In the genomic region with DNA sequence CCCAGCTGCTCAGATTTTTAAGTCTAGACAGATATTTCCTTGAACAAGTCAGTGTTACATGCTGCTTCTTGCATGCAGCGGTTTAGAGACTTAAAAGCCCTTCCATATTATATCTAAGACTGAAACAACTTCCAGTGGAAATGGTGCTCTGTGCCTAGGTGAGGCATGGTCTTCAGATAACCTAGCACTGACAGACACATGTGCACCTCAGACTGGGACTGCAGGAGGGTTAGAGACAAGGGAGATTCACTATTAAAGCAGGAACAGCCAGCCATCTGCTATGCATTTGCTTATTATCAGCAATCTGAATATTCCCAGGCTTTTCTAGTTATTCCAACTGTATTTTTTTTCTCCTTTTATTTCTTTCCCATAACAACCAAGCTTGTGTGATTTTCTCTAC, we compare ENCODE assay signal across 17 mouse cellular contexts.
A peak's percentile ranks its signal among the peaks of the same experiment; 100 is the strongest.
DNase-seq lines count a peak whose midpoint lies in the region; ATAC-seq lines count a peak whose summit lies in the region.
"Had no signal": no experiment of that assay in that cellular context is flagged by ENCODE, and none has a peak within 500 bp of the region (broad histone marks: within the 10 kb centered on the region; RNA-seq: fewer than 3 reads in every experiment).

No protein-coding gene starts in this region.

- no peaks in the 10 kb centered on the region for H3K9me3 ChIP-seq in neural tube, embryonic 11.5 days (ENCODE audit: control insufficient read depth, low read length)
- no peaks in the 10 kb centered on the region for H3K9me3 ChIP-seq in hindbrain, embryonic 13.5 days
- no peaks in the 10 kb centered on the region for H3K9me3 ChIP-seq in midbrain, embryonic 14.5 days (ENCODE audit: control insufficient read depth, low read length)
- H3K9me3 ChIP-seq: embryonic facial prominence, embryonic 13.5 days; limb, embryonic 15.5 days; stomach, embryonic 15.5 days had no signal

- no peak overlapping the region for H3K4me2 ChIP-seq in neural tube, embryonic 11.5 days (ENCODE audit: low read depth)
- H3K4me2 ChIP-seq in hindbrain, embryonic 13.5 days, result no peak overlapping the region
- H3K4me2 ChIP-seq in midbrain, embryonic 14.5 days (ENCODE audit: low read length), result no peak overlapping the region
- H3K4me2 ChIP-seq: embryonic facial prominence, embryonic 13.5 days; limb, embryonic 15.5 days; stomach, embryonic 15.5 days had no signal

- H3K36me3 ChIP-seq in neural tube, embryonic 11.5 days (ENCODE audit: control insufficient read depth, insufficient read depth, low read length), result no peaks in the 10 kb centered on the region
- H3K36me3 ChIP-seq in hindbrain, embryonic 13.5 days, result no peaks in the 10 kb centered on the region
- no peaks in the 10 kb centered on the region for H3K36me3 ChIP-seq in midbrain, embryonic 14.5 days (ENCODE audit: control insufficient read depth, insufficient read depth, low read length)
- H3K36me3 ChIP-seq: embryonic facial prominence, embryonic 13.5 days; limb, embryonic 15.5 days; stomach, embryonic 15.5 days had no signal

- no peak overlapping the region for H3K4me3 ChIP-seq in neural tube, embryonic 11.5 days (ENCODE audit: low read depth, low read length)
- no peak overlapping the region for H3K4me3 ChIP-seq in hindbrain, embryonic 13.5 days
- H3K4me3 ChIP-seq in midbrain, embryonic 14.5 days (replicated peaks; ENCODE audit: low read depth, low read length), result no peak overlapping the region
- H3K4me3 ChIP-seq: embryonic facial prominence, embryonic 13.5 days; limb, embryonic 15.5 days; stomach, embryonic 15.5 days had no signal

- H3K9ac ChIP-seq in neural tube, embryonic 11.5 days (ENCODE audit: low read length), result no peak overlapping the region
- no peak overlapping the region for H3K9ac ChIP-seq in hindbrain, embryonic 13.5 days
- no peak overlapping the region for H3K9ac ChIP-seq in midbrain, embryonic 14.5 days (replicated peaks; ENCODE audit: low read length)
- H3K9ac ChIP-seq: embryonic facial prominence, embryonic 13.5 days; limb, embryonic 15.5 days; stomach, embryonic 15.5 days had no signal

- 89% methylated on average over 1 of the region's 1 CpGs for WGBS in neural tube, embryonic 11.5 days
- 81% methylated on average over 1 of the region's 1 CpGs for whole genome bisulfite sequencing in hindbrain, embryonic 13.5 days
- 63% methylated on average over 1 of the region's 1 CpGs for WGBS in midbrain, embryonic 14.5 days

- ATAC-seq in neural tube, embryonic 11.5 days (ENCODE audit: insufficient read depth, low FRiP score, low TSS enrichment), result no peak
- peak; percentile 64; the same call in 1 of the 2 replicates for ATAC-seq in hindbrain, embryonic 13.5 days (ENCODE audit: low FRiP score)
- ATAC-seq in midbrain, embryonic 14.5 days (ENCODE audit: low FRiP score, low TSS enrichment), result peak; percentile 68
- ATAC-seq in monocyte, adult 5-6 weeks (replicated peaks; ENCODE audit: insufficient number of reproducible peaks, low FRiP score, low TSS enrichment, poor library complexity, severe bottlenecking), result no peak

- H3K27me3 ChIP-seq in neural tube, embryonic 11.5 days (ENCODE audit: control insufficient read depth, insufficient read depth, low read length), result no peaks in the 10 kb centered on the region
- H3K27me3 ChIP-seq in hindbrain, embryonic 13.5 days, result no peaks in the 10 kb centered on the region
- H3K27me3 ChIP-seq in midbrain, embryonic 14.5 days (ENCODE audit: control insufficient read depth, insufficient read depth, low read length), result no peaks in the 10 kb centered on the region
- H3K27me3 ChIP-seq: embryonic facial prominence, embryonic 13.5 days; limb, embryonic 15.5 days; stomach, embryonic 15.5 days had no signal

- H3K27ac ChIP-seq in neural tube, embryonic 11.5 days (ENCODE audit: low read depth, low read length), result peak overlapping the region; percentile 51; the same call in 1 of the 2 replicates
- peak overlapping the region; percentile 84 for H3K27ac ChIP-seq in hindbrain, embryonic 13.5 days
- H3K27ac ChIP-seq in midbrain, embryonic 14.5 days (replicated peaks; ENCODE audit: low read depth, low read length), result peak overlapping the region; percentile 87
- H3K27ac ChIP-seq: embryonic facial prominence, embryonic 13.5 days; limb, embryonic 15.5 days; stomach, embryonic 15.5 days had no signal

- 0 out of 2 replicates have a peak, but pooled peaks cover 8% of the 10 kb centered on the region for H3K4me1 ChIP-seq in neural tube, embryonic 11.5 days (ENCODE audit: control insufficient read depth, insufficient read depth, low read length)
- H3K4me1 ChIP-seq in hindbrain, embryonic 13.5 days (replicated peaks), result peaks cover 36% of the 10 kb centered on the region
- peaks cover 53% of the 10 kb centered on the region for H3K4me1 ChIP-seq in midbrain, embryonic 14.5 days (ENCODE audit: control insufficient read depth, insufficient read depth, low read length)
- H3K4me1 ChIP-seq: limb, embryonic 15.5 days; stomach, embryonic 15.5 days had no signal

- DNase-seq in neural tube, embryonic 11.5 days (ENCODE audit: low spot score), result peak; percentile 14
- DNase-seq in neural tube, embryonic 10.5 days (ENCODE audit: extremely low spot score, low spot score), result no peak
- no peak for DNase-seq in midbrain, embryonic 14.5 days
- DNase-seq in retina, postnatal 1 day, result no peak
- DNase-seq in urinary bladder, postnatal 14 days (ENCODE audit: low spot score), result no peak
- DNase-seq in kidney, adult 8-10 months, result no peak
- DNase-seq: adrenal gland, adult 8-10 months; cerebellum, adult 18-20 months; heart, postnatal 4 days; kidney, adult 11 months; kidney, postnatal 14 days; thymus, adult 2 months had no signal

Comparison
In these comparisons a context has a peak if more than half of its experiments do, and no peak if none do; other contexts are left out.
1. ATAC-seq: peak in hindbrain, embryonic 13.5 days (single experiment) and midbrain, embryonic 14.5 days (single experiment); none in neural tube, embryonic 11.5 days (single experiment) and monocyte, adult 5-6 weeks (single experiment).
2. Peak in every context shown above with its lines, with median percentiles within 50 percentile points of each other: H3K27ac ChIP-seq.